27 mouse cellular contexts compared by ENCODE assay signal in the genomic region with DNA sequence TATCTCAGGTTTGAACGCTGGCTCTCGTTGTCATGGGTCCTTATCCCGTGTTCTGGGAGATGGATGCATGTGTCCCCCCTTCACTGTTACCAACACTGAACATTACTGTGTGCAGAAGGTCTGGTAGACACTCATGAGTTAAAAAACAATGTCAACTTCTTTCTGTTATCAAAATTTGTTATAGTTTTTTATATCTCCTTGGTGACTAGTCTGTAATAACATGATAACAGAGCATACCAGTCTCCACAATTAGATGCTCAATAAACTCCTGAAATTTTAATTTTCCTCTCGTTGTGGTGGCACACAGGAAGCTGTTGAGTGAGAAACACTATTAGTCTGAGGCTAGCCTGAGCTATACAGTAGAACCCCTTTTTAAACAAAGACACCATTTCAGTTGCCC.
DNase-seq lines count a peak whose midpoint lies in the region; ATAC-seq and TF ChIP-seq lines count a peak whose summit lies in the region.
"Had no signal": no experiment of that assay in that cellular context is flagged by ENCODE, and none has a peak within 500 bp of the region (broad histone marks: within the 10 kb centered on the region; RNA-seq: fewer than 3 reads in every experiment).

No protein-coding gene starts in this region.

- H3K36me3 ChIP-seq in megakaryocyte, embryonic 14.5 days (replicated peaks; ENCODE audit: low read length): no peaks in the 10 kb centered on the region
- H3K36me3 ChIP-seq: embryonic facial prominence, embryonic 12.5 days; embryonic facial prominence, embryonic 15.5 days; heart, embryonic 13.5 days had no signal

- no peak overlapping the region for H3K4me3 ChIP-seq in layer of hippocampus, adult 2 months
- H3K4me3 ChIP-seq in megakaryocyte, embryonic 14.5 days (replicated peaks): peak overlapping the region; percentile 71
- H3K4me3 ChIP-seq in cortical plate, adult 2 months (ENCODE audit: insufficient read depth, low read length): no peak overlapping the region
- H3K4me3 ChIP-seq: embryonic facial prominence, embryonic 12.5 days; embryonic facial prominence, embryonic 15.5 days; gastrocnemius, adult 2 months; heart, embryonic 13.5 days had no signal

- ATAC-seq in megakaryocyte, adult 5-6 weeks (ENCODE audit: poor library complexity, severe bottlenecking): no peak
- ATAC-seq in megakaryocyte-erythroid progenitor cell, adult 5-6 weeks (replicated peaks; ENCODE audit: low FRiP score, low TSS enrichment, poor library complexity, severe bottlenecking): 0 out of 2 replicates have a peak, but pooled peaks have one; percentile 21
- ATAC-seq: forebrain, embryonic 14.5 days; forebrain, postnatal 0 days; hindbrain, postnatal 0 days; Patski had no signal

- H3K27ac ChIP-seq in layer of hippocampus, adult 2 months: peak overlapping the region; percentile 96
- peak overlapping the region; percentile 53; the same call in 1 of the 2 replicates for H3K27ac ChIP-seq in cortical plate, adult 2 months (ENCODE audit: insufficient read depth, low read length)
- H3K27ac ChIP-seq: embryonic facial prominence, embryonic 12.5 days; embryonic facial prominence, embryonic 15.5 days; heart, embryonic 13.5 days; hindbrain, embryonic 14.5 days; hindbrain, postnatal 0 days had no signal

- TF ChIP-seq CTCF in layer of hippocampus, adult 2 months (conservative IDR thresholded peaks at IDR 0.05): no peak
- no peak for TF ChIP-seq CTCF in cortical plate, adult 2 months (IDR thresholded peaks at IDR 0.05; ENCODE audit: extremely low read depth, insufficient read depth, low read length)

- no peak for DNase-seq in layer of hippocampus, adult 2 months (ENCODE audit: low spot score in 2 of 2)
- no peak for DNase-seq in layer of hippocampus, adult 18-20 months (ENCODE audit: low spot score in 2 of 2)
- no peak for DNase-seq in gastrocnemius, postnatal 4 days (ENCODE audit: low spot score in 2 of 2)
- DNase-seq in T-cell, adult 2 months (ENCODE audit: low spot score): no peak
- DNase-seq: adrenal gland, adult 2 months; adrenal gland, postnatal 14 days; cerebellum, adult 11-12 months; cerebellum, adult 8-10 months; cerebellum, postnatal 10 days; cerebellum, postnatal 36 days; forebrain, postnatal 0 days; gastrocnemius, adult 2 months; gastrocnemius, postnatal 14 days; heart, adult 18-20 months; heart, postnatal 14 days; heart, postnatal 4 days had no signal

- H3K4me1 ChIP-seq in megakaryocyte, embryonic 14.5 days: peaks cover 41% of the 10 kb centered on the region
- no peaks in the 10 kb centered on the region for H3K4me1 ChIP-seq in cortical plate, adult 2 months (ENCODE audit: control insufficient read depth, insufficient read depth, low read length)

- no peaks in the 10 kb centered on the region for H3K27me3 ChIP-seq in megakaryocyte, embryonic 14.5 days (replicated peaks)
- H3K27me3 ChIP-seq: embryonic facial prominence, embryonic 12.5 days; embryonic facial prominence, embryonic 15.5 days; heart, embryonic 13.5 days; Patski had no signal

- no peak for TF ChIP-seq POLR2A in cortical plate, adult 2 months (IDR thresholded peaks at IDR 0.05; ENCODE audit: extremely low read depth, insufficient read depth, low read length)

- H3K9me3 ChIP-seq in megakaryocyte, embryonic 14.5 days: no peaks in the 10 kb centered on the region
- H3K9me3 ChIP-seq: embryonic facial prominence, embryonic 12.5 days; embryonic facial prominence, embryonic 15.5 days; heart, embryonic 13.5 days had no signal
